Mouse (Mus musculus) T-cell, adult 2 months (primary cell): Measurements from ENCODE around the gene Serpinb6b.

Experiments
- DNase-seq: peaks from one replicate; pipeline ENCODE4 v3.0.0; 2022; ENCODE audit warnings: low spot score

Serpinb6b gene

DNA sequence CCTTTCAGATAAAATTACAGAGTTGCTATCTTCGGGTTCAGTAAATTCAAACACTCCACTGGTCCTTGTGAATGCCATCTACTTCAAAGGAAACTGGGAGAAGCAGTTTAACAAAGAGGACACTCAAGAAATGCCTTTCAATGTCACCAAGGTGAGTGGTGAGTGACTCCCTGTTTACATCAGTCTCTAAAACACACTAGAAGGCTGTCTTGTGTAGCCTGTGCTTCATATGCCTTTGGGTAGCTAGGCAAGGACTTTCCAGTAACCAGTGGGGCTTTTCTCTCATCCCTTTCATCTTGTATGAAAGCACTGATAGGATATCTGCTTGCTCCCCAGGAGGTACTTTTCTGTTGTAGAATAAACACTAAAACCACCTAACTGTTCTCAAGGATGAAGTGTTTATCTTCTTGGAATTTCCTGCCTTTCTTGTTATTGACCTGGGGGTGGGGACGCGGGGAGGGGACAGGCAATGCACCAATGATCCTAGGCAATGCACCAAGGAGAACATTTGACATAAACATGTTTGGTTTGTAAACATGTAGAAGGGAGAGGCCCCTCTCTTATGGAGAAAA is 10.0 kb downstream of the Serpinb6b start:
- no peak for DNase-seq

GRCm38 (mm10) chr13:32975710-32976109 is 10.7 kb downstream of the Serpinb6b start:
- no peak for DNase-seq

- DNase-seq: no peak
Observed at GRCm38 (mm10) chr13:32982556-32983042, 17.6 kb downstream of the Serpinb6b start.

GRCm38 (mm10) chr13:32986256-32986655 is 21.2 kb downstream of the Serpinb6b start:
- no peak for DNase-seq

GRCm38 (mm10) chr13:32993152-32993893 is 28.3 kb downstream of the Serpinb6b start:
- DNase-seq: peak; percentile 47

DNA sequence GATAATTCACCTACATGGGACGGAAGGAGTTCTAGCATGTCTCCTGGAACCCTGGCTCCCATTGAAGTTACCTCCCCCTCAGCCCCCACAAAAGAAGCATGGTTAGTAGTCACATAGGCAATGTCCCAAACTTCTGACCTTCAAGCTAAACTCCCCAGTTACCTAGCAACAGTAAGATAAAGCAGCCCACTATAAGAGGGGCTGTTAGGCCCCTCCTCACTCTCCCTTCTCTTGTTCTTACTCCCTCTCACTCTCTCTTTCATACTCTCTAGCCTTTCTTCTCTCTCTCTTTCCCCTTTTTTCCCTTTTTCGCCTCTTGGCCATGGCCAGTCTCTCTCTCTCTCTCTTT is 28.9 kb downstream of the Serpinb6b start:
- no peak for DNase-seq

- no peak for DNase-seq
Observed at GRCm38 (mm10) chr13:32995051-32995450, 30.0 kb downstream of the Serpinb6b start.

GRCm38 (mm10) chr13:33001341-33001740 is 36.3 kb downstream of the Serpinb6b start:
- DNase-seq: peak; percentile 67

DNA sequence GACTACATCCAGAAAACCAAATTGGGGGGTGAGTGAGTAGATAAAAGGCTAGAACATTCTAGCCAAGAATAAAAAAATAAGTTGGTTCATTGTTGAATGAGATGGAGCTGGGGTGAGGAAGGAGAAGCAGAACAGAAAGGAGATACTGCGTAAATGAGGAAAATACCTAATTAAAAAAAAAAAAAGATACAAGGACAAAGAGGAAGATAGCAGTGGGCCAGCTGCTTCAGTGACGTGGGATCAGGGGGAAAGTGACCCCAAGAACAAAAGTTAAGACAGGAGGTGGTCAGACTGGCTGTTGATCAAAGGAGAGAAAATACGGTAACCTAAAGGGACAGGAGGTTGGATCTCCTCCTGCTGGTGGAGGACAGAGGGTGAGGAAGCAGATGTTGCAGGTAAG is 37.9 kb downstream of the Serpinb6b start, which contains the start of gene Serpinb9:
TSS of gene Serpinb9 (plus strand) at position 301 of the 400 bp plus-strand sequence.
- DNase-seq: no peak

GRCm38 (mm10) chr13:33003523-33004413 is 38.8 kb downstream of the Serpinb6b start:
- DNase-seq: peak; percentile 8

DNA sequence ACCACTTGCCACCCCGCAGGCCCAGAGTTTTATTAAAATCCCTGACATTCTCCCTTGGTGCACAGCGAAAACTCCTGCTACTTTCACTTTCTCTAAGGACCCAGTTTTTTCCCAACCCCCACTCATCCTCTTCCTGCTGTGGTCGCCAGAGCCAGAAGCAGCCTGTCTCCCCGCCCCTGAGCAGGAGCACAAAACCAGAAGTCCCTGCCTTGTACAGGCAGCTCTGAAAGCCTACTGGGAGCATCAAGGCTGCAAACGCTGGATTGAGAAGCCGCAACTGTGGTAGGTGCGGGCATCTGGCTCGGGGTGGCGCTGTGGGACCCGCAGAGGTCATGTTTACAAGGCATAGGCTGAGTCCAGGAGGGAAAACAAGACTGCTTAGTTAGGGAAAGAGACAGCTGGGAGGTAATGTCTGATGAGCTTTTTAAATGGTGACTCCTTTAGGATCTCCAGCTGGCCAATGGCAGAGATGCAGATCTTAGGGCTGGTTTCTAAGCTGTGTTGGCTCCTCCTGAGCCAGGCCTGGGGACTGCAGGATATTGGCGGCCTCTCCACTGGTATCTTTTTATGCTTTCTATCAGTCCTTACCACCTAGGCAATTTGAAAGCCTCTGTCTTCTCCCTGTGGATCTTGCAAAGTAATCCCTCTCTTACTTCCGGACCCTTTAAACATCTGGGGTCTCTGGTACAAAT is 39.6 kb downstream of the Serpinb6b start:
- peak; percentile 79 for DNase-seq

- no peak for DNase-seq
Observed at GRCm38 (mm10) chr13:33005501-33006075, 40.6 kb downstream of the Serpinb6b start.

DNA sequence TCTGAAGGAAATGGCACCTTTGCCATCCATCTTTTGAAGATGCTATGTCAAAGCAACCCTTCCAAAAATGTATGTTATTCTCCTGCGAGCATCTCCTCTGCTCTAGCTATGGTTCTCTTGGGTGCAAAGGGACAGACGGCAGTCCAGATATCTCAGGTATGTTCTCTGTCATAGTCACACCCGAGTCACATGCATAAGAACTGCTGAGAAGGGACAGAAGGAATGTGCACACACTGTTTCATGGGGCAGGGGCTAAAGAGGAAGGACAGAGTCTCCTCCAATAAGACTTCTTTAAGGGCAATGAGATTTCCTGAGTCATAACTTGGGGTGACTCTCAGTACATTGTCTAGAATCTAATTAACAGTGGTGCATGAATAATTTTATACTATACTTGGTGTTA is 41.5 kb downstream of the Serpinb6b start:
- no peak for DNase-seq

DNA sequence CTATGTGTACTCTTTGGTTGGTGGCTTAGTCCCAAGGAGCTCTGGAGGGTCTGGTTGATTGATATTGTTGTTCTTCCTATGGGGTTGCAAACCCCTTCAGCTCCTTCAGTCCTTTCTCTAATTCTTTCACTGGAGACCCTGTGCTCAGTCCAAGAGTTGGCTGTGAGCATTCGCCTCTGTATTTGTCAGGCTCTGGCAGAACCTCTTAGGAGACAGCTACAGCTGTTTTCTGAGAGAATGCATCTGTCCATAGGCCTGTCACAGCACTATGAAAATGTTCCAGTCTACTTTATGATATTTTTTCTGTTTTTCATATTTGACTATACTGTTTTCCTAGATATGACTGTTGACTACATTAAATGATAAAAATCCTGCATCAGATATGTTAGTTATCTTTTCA is 47.4 kb downstream of the Serpinb6b start:
- no peak for DNase-seq

DNA sequence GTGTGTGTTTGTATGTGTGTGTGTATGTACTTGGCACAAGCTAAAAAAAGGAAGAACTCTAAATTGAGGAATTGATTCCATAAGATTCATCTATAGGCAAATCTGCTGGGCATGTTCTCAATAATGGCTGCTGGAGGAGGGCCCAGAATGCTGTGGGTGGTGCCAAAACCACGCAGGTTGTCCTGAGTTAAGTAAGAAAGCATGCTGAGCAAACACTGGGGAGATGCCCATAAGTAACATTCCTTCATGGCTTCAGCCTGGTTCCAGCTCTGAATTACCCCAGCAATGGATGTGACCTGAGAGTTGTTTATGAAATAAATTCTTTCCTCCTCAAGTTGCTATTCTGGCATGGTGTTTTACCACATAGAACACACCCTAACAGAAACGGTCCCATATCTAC is 48.3 kb downstream of the Serpinb6b start:
- DNase-seq: no peak

DNA sequence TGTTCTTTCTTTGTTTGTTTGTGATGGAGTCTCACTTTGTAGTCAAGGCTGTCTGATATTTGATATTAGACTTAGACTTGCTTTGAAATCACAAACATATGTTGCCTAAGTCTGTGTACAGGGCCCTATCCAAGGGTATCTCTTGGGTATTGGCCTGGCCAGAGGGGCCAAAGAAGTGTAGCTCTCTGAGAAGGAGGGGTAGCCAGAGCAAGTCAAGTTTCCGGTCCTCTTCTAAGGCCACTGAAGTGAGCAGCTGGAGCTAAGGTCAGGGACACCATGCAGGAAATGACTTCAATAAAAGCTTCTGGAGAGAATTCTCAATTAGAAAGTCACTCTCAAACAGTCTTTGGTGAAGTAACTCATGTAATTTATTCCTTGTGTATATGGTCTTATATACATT is 57.4 kb downstream of the Serpinb6b start:
- no peak for DNase-seq

DNA sequence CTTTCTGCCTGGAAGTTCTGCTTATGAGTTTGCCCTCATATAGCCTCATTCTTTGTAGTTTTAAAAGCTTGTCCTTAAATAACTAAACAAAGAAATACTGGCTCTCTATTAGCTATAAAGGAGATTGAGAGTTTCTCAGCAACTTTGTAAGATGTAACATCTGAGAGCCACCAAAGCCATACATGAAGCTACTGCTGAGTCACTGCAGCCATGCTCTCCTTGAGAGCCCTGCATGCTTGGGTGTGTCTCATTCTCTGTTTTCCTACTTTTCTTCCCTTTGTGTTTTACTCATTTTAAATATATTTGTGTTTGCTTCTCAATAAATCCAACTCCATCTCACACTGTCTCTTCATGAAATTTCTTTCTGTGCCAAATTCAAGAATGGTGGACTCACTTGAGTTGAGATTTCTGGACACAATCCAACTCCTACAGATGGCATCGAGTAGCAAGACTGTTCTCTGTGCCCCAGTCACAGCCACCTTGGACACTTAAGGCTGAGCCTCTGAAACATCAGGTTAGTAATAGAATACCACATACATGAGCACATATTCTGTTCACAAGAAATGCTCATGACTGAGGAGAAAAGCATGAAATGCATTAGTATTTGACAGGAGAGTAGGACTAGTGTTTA is 61.5 kb downstream of the Serpinb6b start:
- no peak for DNase-seq

- no peak for DNase-seq
Observed at GRCm38 (mm10) chr13:33027244-33027643, 62.2 kb downstream of the Serpinb6b start, which contains the start of gene Serpinb9b. Serpinb9b (plus strand) TSS chr13:33027416.

DNA sequence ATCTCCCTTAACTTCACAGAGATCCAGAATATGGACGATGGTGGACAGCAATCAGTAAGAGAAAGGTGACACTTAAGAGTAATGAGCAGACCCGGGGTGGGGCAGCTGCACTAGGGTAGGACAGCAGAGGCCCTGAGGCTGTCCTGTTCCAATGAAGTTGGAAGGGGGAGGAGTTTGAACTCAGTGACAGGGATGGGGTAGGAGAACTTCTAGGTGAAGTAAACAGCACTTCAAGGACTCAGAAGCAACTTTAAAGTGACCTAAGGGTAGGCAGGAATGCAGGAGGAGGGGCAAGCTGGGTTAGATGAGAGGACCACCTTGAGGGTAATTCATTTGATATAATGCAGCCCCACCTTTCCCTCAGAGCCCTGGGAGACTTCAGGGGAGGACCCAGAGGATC is 63.1 kb downstream of the Serpinb6b start:
- no peak for DNase-seq

DNA sequence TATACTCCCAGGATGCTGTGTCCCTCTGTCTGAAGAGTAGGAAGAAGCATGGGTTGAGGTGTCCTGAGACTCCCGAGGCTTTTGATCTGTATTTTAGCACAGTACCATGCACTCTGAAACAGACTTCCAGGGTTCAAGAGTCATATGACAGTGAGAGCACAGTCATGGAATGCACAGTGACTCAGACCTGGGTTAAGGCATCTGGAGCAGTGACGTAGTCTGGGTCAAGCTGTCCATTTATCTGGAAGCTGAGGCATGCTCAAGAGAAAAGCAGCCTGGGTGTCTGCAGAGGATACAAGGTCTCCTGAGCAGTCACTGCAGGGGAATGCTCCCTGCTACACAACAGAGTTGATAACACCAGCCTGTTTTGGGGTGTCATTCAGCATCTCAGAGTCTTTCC is 63.5 kb downstream of the Serpinb6b start:
- DNase-seq: no peak
